Mouse (Mus musculus): ENCODE results near the gene Gm5136. TPM values are rescaled to one million over a fixed set of nuclear protein-coding genes. Genes with fewer than 3 reads are reported as not detected.

The Gm5136 gene
- not detected for polyA plus RNA-seq (2014; fragmentation: Illumina TruSeq; extraction: RNeasy Lipid Tissue Mini Kit (QIAGEN cat#74804); ENCODE audit: low read depth, low replicate concordance)

DNA sequence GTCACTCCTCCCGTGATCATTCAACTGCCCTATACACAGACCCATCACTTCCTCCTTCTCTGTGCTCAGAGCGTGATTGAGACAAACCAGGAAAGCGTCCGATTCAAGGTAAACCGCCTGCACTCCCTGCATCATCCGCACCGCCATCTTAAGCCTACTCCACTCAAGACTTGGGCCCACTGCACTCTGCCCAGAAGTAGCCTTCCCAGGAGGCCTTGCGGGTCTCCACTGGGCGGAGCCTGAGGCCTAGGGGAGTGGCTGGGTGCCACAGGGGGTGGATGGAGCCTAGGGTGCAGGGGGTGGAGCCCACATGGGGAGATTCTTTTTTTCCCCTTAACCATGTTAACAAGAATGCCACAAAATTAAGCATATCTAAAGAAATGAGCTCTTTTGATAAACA, at the start of gene Gm5136:
TSS of gene Gm5136 (minus strand) at position 215 of the 400 bp plus-strand sequence.

All from liver, adult 10 weeks (tissue).